Comparison of ENCODE assay signal across 8 mouse cellular contexts in genomic region chr4:44669485-44670181, GRCm38 (mm10). TPM values are rescaled to one million over a fixed set of nuclear protein-coding genes. Genes with fewer than 3 reads are reported as not detected.
DNase-seq lines count a peak whose midpoint lies in the region; TF ChIP-seq lines count a peak whose summit lies in the region.

No protein-coding gene starts in this region.

- intact Hi-C loops in left cerebral cortex, adult 2 months (cut with DNase I) = no loop called here
- intact Hi-C loops in left cerebral cortex, postnatal 36 days (cut with DNase I) = no loop called here

- peak; percentile 37 for TF ChIP-seq CTCF in left cerebral cortex, adult 2 months (IDR thresholded peaks at IDR 0.05)

- no peak overlapping the region for H3K4me3 ChIP-seq in left cerebral cortex, adult 2 months

- H3K27ac ChIP-seq in left cerebral cortex, adult 2 months = no peak overlapping the region

- DNase-seq in adrenal gland, postnatal 36 days = peak; percentile 26 to 35
- DNase-seq in adrenal gland, postnatal 25 days = no peak
- no peak for DNase-seq in left cerebral cortex, adult 2 months (ENCODE audit: extremely low spot score in 1 of 2, low spot score in 2 of 2)
- no peak for DNase-seq in left cerebral cortex, postnatal 36 days (ENCODE audit: low spot score in 2 of 2)
- peak; percentile 1 for DNase-seq in c-Kit-positive CD71-positive TER-119-negative erythroid progenitor cells, embryonic 14.5 days (ENCODE audit: low read depth)
- DNase-seq in spleen, adult 18-20 months = peak; percentile 56 to 72
- DNase-seq in urinary bladder, adult 2 months (ENCODE audit: low spot score) = no peak
- no peak for DNase-seq in adrenal gland, postnatal 4 days (ENCODE audit: low spot score in 2 of 2)

RNA-seq across cellular contexts. Expression of gene Pax5, which starts 40.7 kb away (rescaled TPM):
- total RNA-seq in adrenal gland, postnatal 36 days (2021) = under 1 TPM; 0.63 to 0.66 TPM
- 0.48 and 1.4 TPM in 2 replicates for total RNA-seq in adrenal gland, postnatal 25 days (2021)
- total RNA-seq in left cerebral cortex, adult 2 months (2021) = under 1 TPM in 1 of 2 experiments, not detected in 1; 0.51 TPM
- total RNA-seq in left cerebral cortex, postnatal 36 days (2021) = under 1 TPM; 0.05 to 0.09 TPM
- polyA plus RNA-seq in urinary bladder, adult 2 months (2012; rRNA removed) = 0.01 and 0.06 TPM in 2 replicates
- 1 to 10 TPM in 1 of 2 experiments, under 1 TPM in 1; 0.59 to 1.0 TPM for total RNA-seq in adrenal gland, postnatal 4 days (2021)

Comparison
In these comparisons a context has a peak if more than half of its experiments do, and no peak if none do; other contexts are left out.
1. DNase-seq: peak in adrenal gland, postnatal 36 days (2 of 2), c-Kit-positive CD71-positive TER-119-negative erythroid progenitor cells, embryonic 14.5 days (single experiment) and spleen, adult 18-20 months (2 of 2); none in adrenal gland, postnatal 25 days (single experiment), left cerebral cortex, adult 2 months (0 of 2), left cerebral cortex, postnatal 36 days (0 of 2), urinary bladder, adult 2 months (single experiment) and adrenal gland, postnatal 4 days (0 of 2).